Mouse (Mus musculus) midbrain, postnatal 0 days (tissue): ENCODE measurements around the gene Map3k11. TPM values are rescaled to one million over a fixed set of nuclear protein-coding genes. Genes with fewer than 3 reads are reported as not detected.
"Not testable (repeated sequence)": the region's sequence is repeated elsewhere in the genome, so short reads cannot be mapped to it uniquely, and the experiment has no call there.

Experiments used
- ATAC-seq: fragments of 200-750 bp; cut with Nextera tagmentation; 2 replicates; pipeline ENCODE4 v1.8.0; 2017; ENCODE audit warnings: moderate number of reproducible peaks, mild to moderate bottlenecking, moderate TSS enrichment, moderate library complexity; ENCODE audit not compliant: low FRiP score
- DNase-seq: peaks from one replicate; pipeline ENCODE4 v3.0.0-alpha.2; 2015; ENCODE audit warnings: low spot score
- H3K27ac ChIP-seq: fragments of 300-500 bp; sonication (generic); 2 replicates; pipeline ENCODE4 v1.5.1; 2014; ENCODE audit warnings: low read depth, mild to moderate bottlenecking, low read length, mixed read lengths
- H3K27me3 ChIP-seq: fragments of 300-500 bp; sonication (generic); 2 replicates; pipeline ENCODE4 v1.6.1; 2014; ENCODE audit warnings: low read length, control low read depth, mixed read lengths; ENCODE audit not compliant: insufficient read depth
- H3K36me3 ChIP-seq: fragments of 300-500 bp; sonication (generic); 2 replicates; pipeline ENCODE4 v1.6.1; 2014; ENCODE audit warnings: low read length, control low read depth, mixed read lengths; ENCODE audit not compliant: insufficient read depth
- H3K4me1 ChIP-seq: fragments of 300-500 bp; sonication (generic); 2 replicates; pipeline ENCODE4 v1.6.1; 2014; ENCODE audit warnings: mild to moderate bottlenecking, control low read depth, antibody characterized with exemption, low read length, mixed read lengths; ENCODE audit not compliant: insufficient read depth
- H3K4me2 ChIP-seq: fragments of 300-500 bp; sonication (generic); 2 replicates; pipeline ENCODE4 v1.6.1; 2014; ENCODE audit warnings: low read depth, mild to moderate bottlenecking, low read length, mixed read lengths; ENCODE audit not compliant: poor library complexity, severe bottlenecking
- H3K4me3 ChIP-seq: fragments of 300-500 bp; sonication (generic); 2 replicates; pipeline ENCODE4 v1.5.1; 2014; ENCODE audit warnings: low read depth, mild to moderate bottlenecking, low read length, moderate library complexity
- H3K9ac ChIP-seq: fragments of 300-500 bp; sonication (generic); replicated peaks from 2 replicates; pipeline ENCODE4 v1.6.1; 2014; ENCODE audit warnings: mild to moderate bottlenecking, low read length, moderate library complexity, mixed read lengths; ENCODE audit not compliant: poor library complexity, severe bottlenecking
- H3K9me3 ChIP-seq: fragments of 300-500 bp; sonication (generic); 2 replicates; pipeline ENCODE4 v1.6.1; 2016; ENCODE audit warnings: low read length, control low read depth
- CTCF ChIP-seq: IDR thresholded peaks from 2 replicates; pipeline ENCODE4 v1.5.1; 2016; ENCODE audit warnings: antibody characterized with exemption, mild to moderate bottlenecking
- WGBS: fragments of 180-500 bp; shearing (Covaris S2); extraction: QIAGEN DNeasy Blood & Tissue Kit; methylation state at CpG from one replicate; pipeline ENCODE4 v1.1.7; 2014; 5-methylcytosine and 5-hydroxymethylcytosine counted together
- polyA plus RNA-seq: library from polyadenylated mRNA; unstranded; fragments of >200 nt; fragmentation: Nextera tagmentation; extraction: Ambion mirVana; gene quantifications from 2 replicates; pipeline ENCODE4 v1.2.1, GENCODE M21; 2015
- total RNA-seq: library from RNA; depleted of rRNA; stranded (reverse); fragments of >200 nt; gene quantifications from 2 replicates; pipeline ENCODE4 v1.2.3, GENCODE M21; 2014

Gene Map3k11
- total and polyA plus RNA-seq, 2 experiments from 2014 or later = 9.6 to 24.0 TPM

GRCm38 (mm10) chr19:5684985-5685384 lies 3.6 kb upstream of the Map3k11 start:
- Histone ChIP-seq H3K27me3 (no peaks in the 10 kb centered on the region), H3K9ac (no peak overlapping the region), H3K27ac (no peak overlapping the region), H3K4me2 (no peak overlapping the region), H3K4me3 (no peak overlapping the region), H3K9me3 (no peaks in the 10 kb centered on the region), H3K36me3 (peaks cover 67% of the 10 kb centered on the region), H3K4me1 (peaks cover 6% of the 10 kb centered on the region)
- no peak for TF ChIP-seq CTCF
- DNase-seq (no peak), ATAC-seq (no peak)
- WGBS = 91% methylated on average over 13 of the region's 13 CpGs

GRCm38 (mm10) chr19:5685431-5685830 lies 3.1 kb upstream of the Map3k11 start:
- Histone ChIP-seq H3K36me3 (peaks cover 63% of the 10 kb centered on the region), H3K4me1 (peaks cover 11% of the 10 kb centered on the region), H3K4me3 (no peak overlapping the region), H3K9ac (no peak overlapping the region), H3K27me3 (no peaks in the 10 kb centered on the region), H3K4me2 (no peak overlapping the region), H3K27ac (no peak overlapping the region), H3K9me3 (no peaks in the 10 kb centered on the region)
- ATAC-seq (no peak), DNase-seq (no peak)
- no peak for TF ChIP-seq CTCF
- 92% methylated on average over 19 of the region's 19 CpGs for WGBS

- no peaks in the 10 kb centered on the region for H3K9me3 ChIP-seq
- H3K4me2 ChIP-seq = no peak overlapping the region
- 94% methylated on average over 11 of the region's 11 CpGs for WGBS
- H3K4me1 ChIP-seq = peaks cover 15% of the 10 kb centered on the region
- peaks cover 59% of the 10 kb centered on the region for H3K36me3 ChIP-seq
- no peak for TF ChIP-seq CTCF
- H3K4me3 ChIP-seq = no peak overlapping the region
- ATAC-seq = no peak
- no peak overlapping the region for H3K27ac ChIP-seq
- no peak overlapping the region for H3K9ac ChIP-seq
- DNase-seq = no peak
- H3K27me3 ChIP-seq = no peaks in the 10 kb centered on the region
These were observed 2.7 kb upstream of the Map3k11 start for GRCm38 (mm10) chr19:5685861-5686260.

GRCm38 (mm10) chr19:5686437-5686836 lies 2.1 kb upstream of the Map3k11 start:
- Histone ChIP-seq H3K27ac (no peak overlapping the region), H3K4me2 (no peak overlapping the region), H3K9ac (no peak overlapping the region), H3K4me3 (no peak overlapping the region), H3K27me3 (no peaks in the 10 kb centered on the region), H3K36me3 (peaks cover 53% of the 10 kb centered on the region), H3K9me3 (no peaks in the 10 kb centered on the region), H3K4me1 (peaks cover 16% of the 10 kb centered on the region)
- TF ChIP-seq CTCF = no peak
- DNase-seq = no peak
- ATAC-seq = no peak
- WGBS = 94% methylated on average over 13 of the region's 13 CpGs

- H3K9ac ChIP-seq, H3K27ac ChIP-seq, ATAC-seq, H3K9me3 ChIP-seq, H3K27me3 ChIP-seq, DNase-seq: not testable (repeated sequence)
- Histone ChIP-seq H3K36me3 (peaks cover 49% of the 10 kb centered on the region), H3K4me2 (peak overlapping the region; percentile 100; the same call in 1 of the 2 replicates), H3K4me3 (peak overlapping the region; percentile 92; the same call in 1 of the 2 replicates), H3K4me1 (peaks cover 16% of the 10 kb centered on the region)
- 98% methylated on average over 12 of the region's 12 CpGs for WGBS
These were observed 1.6 kb upstream of the Map3k11 start for GRCm38 (mm10) chr19:5686954-5687353.

GRCm38 (mm10) chr19:5687738-5688137 lies 804 bp upstream of the Map3k11 start:
- Histone ChIP-seq H3K9me3 (no peaks in the 10 kb centered on the region), H3K36me3 (peaks cover 43% of the 10 kb centered on the region), H3K27ac (peak overlapping the region; percentile 74), H3K4me2 (peak overlapping the region; percentile 100), H3K9ac (peak overlapping the region; percentile 89), H3K27me3 (no peaks in the 10 kb centered on the region), H3K4me3 (peak overlapping the region; percentile 92), H3K4me1 (peaks cover 16% of the 10 kb centered on the region)
- ATAC-seq (no peak), DNase-seq (no peak)
- no peak for TF ChIP-seq CTCF
- WGBS = 21% methylated on average over 9 of the region's 9 CpGs
